Mouse (Mus musculus) thymus, adult 2 months (tissue): ENCODE measurements around the gene Kcmf1. TPM values are rescaled to one million over a fixed set of nuclear protein-coding genes. Genes with fewer than 3 reads are reported as not detected.
A peak's percentile ranks its signal among the peaks of the same experiment; 100 is the strongest.

Source experiments
- DNase-seq: peaks from one replicate; pipeline ENCODE4 v3.0.0; 2021
- H3K27ac ChIP-seq: fragments of 200-500 bp; 2 replicates; pipeline ENCODE4 v1.5.1; 2012; ENCODE audit warnings: low read length, control low read depth; ENCODE audit not compliant: control insufficient read depth, insufficient read depth
- H3K27me3 ChIP-seq: fragments of 200-500 bp; 2 replicates; pipeline ENCODE4 v1.6.1; 2012; ENCODE audit warnings: mild to moderate bottlenecking, low read length, moderate library complexity, mixed read lengths; ENCODE audit not compliant: control insufficient read depth, insufficient read depth
- H3K36me3 ChIP-seq: fragments of 200-500 bp; 2 replicates; pipeline ENCODE4 v1.6.1; 2012; ENCODE audit warnings: mild to moderate bottlenecking, low read length, moderate library complexity; ENCODE audit not compliant: control insufficient read depth, insufficient read depth
- H3K4me1 ChIP-seq: fragments of 200-500 bp; replicated peaks from 2 replicates; pipeline ENCODE4 v1.6.1; 2012; ENCODE audit warnings: low read length; ENCODE audit not compliant: control insufficient read depth, insufficient read depth
- H3K4me3 ChIP-seq: fragments of 200-500 bp; 2 replicates; pipeline ENCODE4 v1.5.1; 2012; ENCODE audit warnings: mild to moderate bottlenecking, low read length, control low read depth, moderate library complexity; ENCODE audit not compliant: control insufficient read depth, insufficient read depth
- CTCF ChIP-seq: fragments of 200-500 bp; IDR thresholded peaks from 2 replicates; pipeline ENCODE4 v1.5.1; 2012; ENCODE audit warnings: mild to moderate bottlenecking, control low read depth, low read length, moderate library complexity, borderline replicate concordance; ENCODE audit not compliant: control insufficient read depth, poor library complexity, insufficient read depth; ENCODE audit errors: extremely low read depth
- POLR2A ChIP-seq: fragments of 200-500 bp; IDR thresholded peaks from 2 replicates; pipeline ENCODE4 v1.6.1; 2012; ENCODE audit warnings: mild to moderate bottlenecking, low read length, control low read depth, moderate library complexity; ENCODE audit not compliant: control insufficient read depth, poor library complexity, insufficient read depth; ENCODE audit errors: extremely low read depth
- WGBS: fragments of 180-500 bp; shearing (Covaris S2); methylation state at CpG from one replicate; pipeline ENCODE4 v1.1.7; 2018; 5-methylcytosine and 5-hydroxymethylcytosine counted together
- polyA plus RNA-seq: library from polyadenylated mRNA; depleted of rRNA; stranded (reverse); fragments of >200 nt; gene quantifications from 2 replicates; pipeline ENCODE4 v1.2.3, GENCODE M21; 2012

The Kcmf1 gene
- polyA plus RNA-seq, 1 experiment: 162 TPM

GRCm38 (mm10) chr6:72854256-72854655 lies 45.5 kb downstream of the Kcmf1 start:
- Histone ChIP-seq H3K4me1 (no peaks in the 10 kb centered on the region), H3K4me3 (no peak overlapping the region), H3K36me3 (peaks cover 40% of the 10 kb centered on the region), H3K27me3 (no peaks in the 10 kb centered on the region), H3K27ac (no peak overlapping the region)
- no peak for DNase-seq
- WGBS: 94% methylated on average over 5 of the region's 5 CpGs
- no peak for TF ChIP-seq POLR2A
- TF ChIP-seq CTCF: no peak

DNA sequence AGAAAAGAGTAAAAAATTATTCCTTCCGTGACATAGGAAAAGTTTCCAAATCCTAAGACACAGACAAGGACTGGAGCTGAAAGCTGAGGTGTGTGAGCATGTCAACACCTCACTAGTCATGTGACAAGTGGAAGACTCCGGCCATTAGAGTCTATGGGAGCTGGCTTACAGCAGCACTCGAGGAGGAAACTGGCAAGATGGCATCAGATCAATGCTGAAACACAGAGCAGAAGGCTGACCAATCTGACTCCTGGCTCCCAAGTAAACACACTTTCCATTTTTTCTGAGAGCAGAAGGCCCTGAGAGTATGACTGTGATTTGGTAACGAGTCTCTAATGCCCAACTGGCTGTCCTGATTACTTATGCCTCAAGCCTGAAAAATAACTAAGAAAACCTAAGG lies 47.6 kb downstream of the Kcmf1 start:
- WGBS: 89% methylated on average over 4 of the region's 4 CpGs
- TF ChIP-seq POLR2A (no peak), CTCF (no peak)
- peaks cover 45% of the 10 kb centered on the region for H3K36me3 ChIP-seq

GRCm38 (mm10) chr6:72851633-72852032 lies 48.1 kb downstream of the Kcmf1 start:
- Histone ChIP-seq H3K4me1 (no peaks in the 10 kb centered on the region), H3K27me3 (no peaks in the 10 kb centered on the region), H3K27ac (no peak overlapping the region), H3K36me3 (peaks cover 43% of the 10 kb centered on the region), H3K4me3 (no peak overlapping the region)
- DNase-seq: peak; percentile 62
- WGBS: 75% methylated on average over 5 of the region's 5 CpGs
- TF ChIP-seq POLR2A (no peak), CTCF (peak; percentile 70; the same call in 1 of the 2 replicates)

More for the DNA sequence above, 47.6 kb downstream of the Kcmf1 start:
- DNase-seq: no peak
- Histone ChIP-seq H3K4me1 (no peaks in the 10 kb centered on the region), H3K27me3 (no peaks in the 10 kb centered on the region), H3K27ac (no peak overlapping the region), H3K4me3 (no peak overlapping the region)

DNA sequence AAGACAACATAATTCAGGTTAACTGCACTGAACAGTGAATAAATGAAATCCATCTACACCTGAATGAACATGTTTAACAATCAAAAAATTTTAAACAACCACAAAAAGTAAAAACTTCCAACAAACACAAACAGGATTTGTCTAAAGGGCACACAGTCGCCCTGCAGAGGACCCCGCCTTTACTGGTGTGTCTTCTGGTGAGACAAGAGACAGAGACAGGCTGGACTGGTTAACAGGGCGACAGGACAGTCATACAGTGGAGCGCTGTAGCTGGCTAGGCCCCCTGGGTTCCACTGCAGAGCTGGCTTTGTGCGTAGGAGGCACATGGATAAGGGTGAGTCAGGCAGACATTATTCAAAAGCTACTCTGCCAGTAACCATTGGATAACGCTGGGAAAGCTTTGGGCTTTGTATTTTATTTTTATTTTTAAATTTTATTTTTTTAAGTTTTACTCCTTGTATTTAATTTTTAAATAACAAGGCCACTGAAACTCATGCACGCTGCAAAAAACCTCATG lies 57.7 kb downstream of the Kcmf1 start:
- Histone ChIP-seq H3K27ac (no peak overlapping the region), H3K4me1 (no peaks in the 10 kb centered on the region), H3K36me3 (peaks cover 52% of the 10 kb centered on the region), H3K4me3 (no peak overlapping the region), H3K27me3 (no peaks in the 10 kb centered on the region)
- WGBS: 95% methylated on average over 7 of the region's 7 CpGs
- DNase-seq: no peak
- TF ChIP-seq CTCF: no peak
- no peak for TF ChIP-seq POLR2A

DNA sequence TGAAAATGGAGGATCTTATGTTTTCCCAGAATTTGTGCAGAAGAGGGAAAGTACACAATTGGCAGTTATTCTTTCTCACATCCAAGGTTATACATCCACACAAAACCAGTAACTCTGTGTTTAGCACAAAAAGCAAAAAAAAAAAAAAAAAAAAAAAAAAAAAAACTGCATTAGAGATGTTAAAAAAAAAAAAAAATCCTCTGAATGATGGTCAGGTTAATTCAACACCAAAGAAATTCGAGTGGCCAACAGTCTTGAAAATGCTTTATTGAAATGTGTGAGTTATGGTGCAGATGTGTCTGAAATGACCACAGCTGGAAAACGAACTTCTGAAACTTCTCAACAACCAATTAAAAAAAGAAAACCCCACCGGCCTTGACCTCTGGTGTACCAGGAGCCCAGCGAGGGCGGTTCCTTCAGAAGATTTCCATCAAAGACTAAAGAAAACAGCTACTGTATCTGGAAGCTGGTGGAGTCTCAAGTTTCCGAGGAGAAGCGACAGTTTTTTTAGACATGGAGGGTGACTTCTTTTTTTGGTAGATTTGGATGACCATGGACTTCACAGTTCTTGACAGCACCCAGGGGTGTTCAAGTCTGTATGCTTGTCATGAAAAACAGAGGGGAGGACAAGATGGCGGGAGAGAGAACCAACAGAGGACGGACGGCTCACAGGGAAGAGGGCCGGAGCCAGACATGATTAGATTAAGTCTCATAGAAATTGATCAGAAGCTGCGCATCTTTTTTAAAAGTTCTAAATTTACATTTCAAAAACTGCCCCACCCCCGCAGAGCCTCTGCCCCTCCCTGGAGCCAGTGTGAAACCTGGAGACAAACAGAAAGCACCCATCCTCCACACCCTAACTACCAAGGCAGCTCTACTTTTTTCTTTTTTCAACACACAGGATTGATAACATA lies 58.7 kb downstream of the Kcmf1 start:
- H3K27me3 ChIP-seq: no peaks in the 10 kb centered on the region
- H3K36me3 ChIP-seq: peaks cover 45% of the 10 kb centered on the region
- WGBS: 93% methylated on average over 13 of the region's 13 CpGs
- TF ChIP-seq CTCF (no peak), POLR2A (no peak)
- DNase-seq: no peak
- no peak overlapping the region for H3K27ac ChIP-seq
- H3K4me1 ChIP-seq: no peaks in the 10 kb centered on the region
- H3K4me3 ChIP-seq: no peak overlapping the region

DNA sequence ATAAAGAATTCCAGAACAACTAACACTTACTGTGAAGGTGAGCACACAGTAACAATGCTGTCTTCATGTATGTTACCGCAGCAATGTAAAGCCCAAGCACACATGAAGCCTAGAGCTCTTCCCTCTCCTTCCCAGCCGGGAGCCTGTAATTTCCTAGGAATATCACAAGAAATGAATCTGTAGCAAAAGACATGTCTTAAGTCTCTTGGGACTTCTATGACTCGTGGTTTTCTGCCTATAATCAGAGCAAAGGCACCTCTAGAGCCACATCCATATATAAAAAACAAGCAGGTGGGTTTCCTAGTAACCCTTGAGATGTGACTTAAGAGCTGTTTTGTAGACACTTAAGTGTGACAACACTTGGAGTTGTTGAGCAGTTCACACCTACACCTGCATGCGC lies 62.0 kb downstream of the Kcmf1 start:
- no peaks in the 10 kb centered on the region for H3K27me3 ChIP-seq
- 91% methylated on average over 4 of the region's 4 CpGs for WGBS
- TF ChIP-seq POLR2A: no peak
- no peak for TF ChIP-seq CTCF
- no peak overlapping the region for H3K27ac ChIP-seq
- no peak overlapping the region for H3K4me3 ChIP-seq
- DNase-seq: no peak
- H3K36me3 ChIP-seq: peaks cover 20% of the 10 kb centered on the region
- H3K4me1 ChIP-seq: no peaks in the 10 kb centered on the region

DNA sequence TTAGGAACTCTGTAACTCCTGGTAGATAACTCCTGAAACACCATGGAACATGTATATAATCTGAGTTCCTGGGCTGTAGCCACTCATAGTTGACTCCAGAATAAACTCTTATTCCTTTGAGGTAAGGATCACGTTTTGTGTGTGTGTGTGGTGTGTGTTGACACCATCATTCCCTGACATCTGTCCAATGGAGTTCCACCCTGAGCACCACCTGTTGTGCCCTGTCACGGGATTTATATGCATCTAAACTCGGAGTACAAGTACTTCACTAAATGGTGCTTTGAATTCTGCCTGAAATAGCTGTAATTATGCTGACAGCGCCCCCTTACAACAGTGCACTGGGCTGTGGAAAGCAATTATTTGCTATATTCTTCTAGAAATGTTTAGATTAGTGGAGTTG lies 65.3 kb downstream of the Kcmf1 start:
- no peaks in the 10 kb centered on the region for H3K27me3 ChIP-seq
- H3K4me1 ChIP-seq: no peaks in the 10 kb centered on the region
- no peaks in the 10 kb centered on the region for H3K36me3 ChIP-seq
- no peak overlapping the region for H3K27ac ChIP-seq
- no peak for TF ChIP-seq CTCF
- TF ChIP-seq POLR2A: no peak
- no peak for DNase-seq
- H3K4me3 ChIP-seq: no peak overlapping the region
- WGBS: 92% methylated on average over 4 of the region's 4 CpGs
